Mouse (Mus musculus): Measurements from ENCODE around the gene Mybpc3.

Mybpc3 gene

DNA sequence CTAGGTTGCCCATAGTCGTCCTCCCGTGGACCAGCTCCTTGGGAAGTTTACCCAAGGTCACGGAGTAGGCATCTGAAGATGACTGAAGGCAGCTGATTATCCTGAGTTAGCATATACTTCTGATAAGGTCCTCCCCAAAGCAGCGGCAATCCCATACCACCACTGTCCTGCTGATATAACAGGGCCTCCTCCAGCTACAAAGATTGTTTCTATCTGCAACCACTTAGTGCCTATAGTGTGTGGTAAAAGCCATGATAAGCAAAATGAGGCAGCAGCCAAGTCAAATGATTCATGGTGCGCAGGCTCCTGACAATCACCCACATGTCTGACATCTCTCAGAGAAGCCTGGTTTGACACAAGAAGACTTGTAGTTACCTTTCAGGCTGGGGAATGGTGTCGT is 47.0 kb downstream of the Mybpc3 start:
- DNase-seq (ENCODE audit: low read depth, low spot score): no peak

DNA sequence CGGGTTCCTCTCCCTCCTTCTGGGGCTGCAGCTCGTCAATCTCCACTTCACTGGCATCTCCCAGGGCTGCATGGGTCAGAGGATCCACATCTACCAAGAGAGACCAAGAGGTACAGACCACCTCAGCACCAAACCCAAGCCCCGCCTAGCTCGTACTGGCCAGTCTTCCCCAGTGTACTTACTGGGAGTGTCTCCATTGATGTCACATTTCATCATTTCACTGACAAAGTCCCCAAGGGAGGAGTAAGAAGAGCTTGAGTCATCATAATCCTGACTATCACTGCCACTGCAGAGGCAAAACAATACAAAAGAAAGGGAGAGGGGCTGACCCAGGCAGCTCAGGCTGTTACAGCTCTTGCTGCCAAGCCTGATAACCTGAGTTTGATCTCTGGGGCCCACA is 49.7 kb downstream of the Mybpc3 start:
- no peak for DNase-seq (ENCODE audit: low read depth, low spot score)

DNA sequence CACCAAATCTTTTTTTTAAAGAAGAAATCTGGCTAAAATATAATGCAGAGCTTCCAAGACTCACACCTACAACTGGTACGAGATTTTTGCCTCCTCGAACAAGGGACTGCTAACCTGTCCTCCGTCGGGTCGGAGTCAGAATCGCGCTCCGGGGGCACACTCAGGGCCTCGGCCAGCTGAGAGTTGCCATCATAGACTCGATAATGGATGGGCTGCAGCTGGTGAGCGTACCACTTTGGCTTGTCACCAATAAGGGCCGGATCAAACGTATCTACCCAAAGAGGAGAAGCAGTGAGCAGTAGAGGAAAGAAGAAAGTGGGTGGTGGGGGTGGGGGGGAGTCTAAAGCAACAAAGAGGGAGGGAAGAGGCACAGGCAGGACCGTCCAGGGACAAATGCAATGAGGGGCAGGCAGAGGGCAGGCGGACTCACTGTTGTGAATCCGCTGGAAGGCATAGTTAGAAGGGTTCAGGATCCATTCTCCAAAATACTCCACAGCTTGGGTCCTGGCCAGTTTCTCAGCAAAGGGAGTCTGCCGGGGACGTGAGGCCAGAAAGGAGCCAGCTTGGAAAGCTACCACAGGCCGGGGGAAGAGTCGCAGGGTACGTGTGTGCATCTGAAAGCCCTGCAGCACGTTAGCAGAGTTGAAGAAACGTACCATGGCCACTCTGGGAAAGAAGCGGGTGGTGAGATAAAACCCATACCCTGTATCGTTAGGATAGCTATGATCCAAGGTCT is 51.8 kb downstream of the Mybpc3 start:
- DNase-seq (ENCODE audit: low read depth, low spot score): no peak

DNA sequence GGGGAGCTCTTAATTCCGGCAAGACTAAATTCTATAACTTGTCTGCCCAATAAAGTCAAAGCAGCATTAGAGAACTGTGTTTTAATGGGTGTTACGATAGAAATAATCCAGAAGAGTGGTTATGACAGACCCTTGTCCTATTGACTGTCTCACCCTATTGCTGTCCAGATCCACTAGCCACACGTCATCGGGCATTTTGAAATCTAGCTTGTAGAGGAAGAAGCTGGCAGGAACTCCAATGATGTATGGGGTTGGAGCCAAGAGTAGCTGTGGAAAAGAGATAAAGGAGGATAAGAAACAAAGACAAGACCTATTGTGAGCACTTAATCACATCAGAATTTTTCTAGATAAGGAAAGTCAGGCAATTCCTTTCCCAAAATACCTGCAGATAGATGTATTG is 57.5 kb downstream of the Mybpc3 start:
- no peak for DNase-seq (ENCODE audit: low read depth, low spot score)

DNA sequence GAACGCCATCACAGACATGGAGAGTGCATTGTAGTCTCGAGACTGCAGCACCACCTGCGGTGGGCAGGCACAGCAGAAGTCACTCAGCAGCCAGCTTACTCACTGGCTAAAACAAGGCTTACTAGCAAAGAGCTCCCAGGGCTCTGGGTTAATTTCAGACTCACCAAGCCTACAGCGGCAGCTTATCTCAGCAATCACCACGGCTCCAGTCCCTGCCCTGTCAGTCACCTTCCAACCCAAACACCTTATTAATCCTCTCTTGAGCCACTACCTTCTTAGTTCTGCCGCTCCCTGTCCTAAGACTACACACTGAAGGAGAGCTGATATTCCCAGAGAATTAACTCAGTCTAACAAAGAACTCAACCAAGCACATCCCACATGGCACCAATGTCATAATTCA is 58.3 kb downstream of the Mybpc3 start:
- no peak for DNase-seq (ENCODE audit: low read depth, low spot score)

DNA sequence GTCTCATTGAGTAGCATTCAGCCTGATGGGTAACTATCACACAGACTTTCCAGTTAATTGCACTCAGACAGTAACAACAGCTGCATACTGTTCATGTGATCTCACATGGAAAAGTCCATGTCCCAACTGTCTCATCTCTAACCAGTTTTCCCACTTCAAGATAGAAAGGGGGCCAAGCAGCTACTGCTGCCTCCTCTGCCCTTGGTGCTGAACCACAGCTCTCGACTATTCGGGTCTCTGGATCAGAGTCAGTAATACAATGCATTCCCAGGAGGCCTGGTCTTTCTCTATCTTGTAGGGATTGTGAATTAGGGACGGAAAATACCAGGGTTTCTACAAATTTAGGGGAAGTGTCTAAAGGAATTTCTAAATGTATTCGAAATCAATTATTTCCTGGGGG is 61.9 kb downstream of the Mybpc3 start:
- DNase-seq (ENCODE audit: low read depth, low spot score): no peak

DNA sequence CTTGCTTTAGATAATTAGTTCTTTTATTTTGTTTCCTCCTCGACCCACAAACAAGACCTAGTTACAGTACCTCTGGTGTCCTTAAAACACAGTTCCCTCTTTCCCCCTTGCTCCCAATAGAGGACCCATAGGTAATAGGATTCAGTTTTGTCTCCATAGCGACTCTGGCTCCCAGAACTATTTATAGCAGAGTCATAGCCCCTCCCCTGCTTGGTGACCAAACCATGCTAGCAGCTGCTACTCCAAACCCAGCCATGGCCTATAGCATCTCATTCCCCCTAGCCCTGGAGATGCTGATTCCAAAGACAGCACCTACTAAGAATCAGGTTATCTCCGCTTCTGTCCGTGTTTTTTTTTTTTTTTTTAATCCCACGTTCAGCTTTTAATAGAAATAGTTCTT is 62.8 kb downstream of the Mybpc3 start:
- no peak for DNase-seq (ENCODE audit: low read depth, low spot score)

DNA sequence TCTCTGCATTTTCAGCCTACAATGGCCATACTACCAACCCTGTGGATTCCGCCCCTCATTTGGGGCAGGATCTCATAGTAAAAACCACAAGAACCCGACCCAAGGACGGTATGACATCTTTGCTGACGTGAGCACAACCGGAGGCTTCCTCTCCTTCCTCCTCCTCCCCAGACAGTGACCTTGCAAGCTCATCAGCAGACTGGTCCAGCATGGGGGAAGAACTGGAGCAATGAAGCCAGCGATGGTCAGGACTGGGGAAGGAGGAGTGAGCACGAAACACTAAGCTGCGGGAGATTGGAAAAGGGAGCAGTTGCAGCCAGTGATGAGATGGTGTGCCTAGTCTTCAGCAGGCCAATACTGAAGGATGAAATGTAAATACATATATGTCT is 64.1 kb downstream of the Mybpc3 start:
- DNase-seq (ENCODE audit: low read depth, low spot score): no peak

DNA sequence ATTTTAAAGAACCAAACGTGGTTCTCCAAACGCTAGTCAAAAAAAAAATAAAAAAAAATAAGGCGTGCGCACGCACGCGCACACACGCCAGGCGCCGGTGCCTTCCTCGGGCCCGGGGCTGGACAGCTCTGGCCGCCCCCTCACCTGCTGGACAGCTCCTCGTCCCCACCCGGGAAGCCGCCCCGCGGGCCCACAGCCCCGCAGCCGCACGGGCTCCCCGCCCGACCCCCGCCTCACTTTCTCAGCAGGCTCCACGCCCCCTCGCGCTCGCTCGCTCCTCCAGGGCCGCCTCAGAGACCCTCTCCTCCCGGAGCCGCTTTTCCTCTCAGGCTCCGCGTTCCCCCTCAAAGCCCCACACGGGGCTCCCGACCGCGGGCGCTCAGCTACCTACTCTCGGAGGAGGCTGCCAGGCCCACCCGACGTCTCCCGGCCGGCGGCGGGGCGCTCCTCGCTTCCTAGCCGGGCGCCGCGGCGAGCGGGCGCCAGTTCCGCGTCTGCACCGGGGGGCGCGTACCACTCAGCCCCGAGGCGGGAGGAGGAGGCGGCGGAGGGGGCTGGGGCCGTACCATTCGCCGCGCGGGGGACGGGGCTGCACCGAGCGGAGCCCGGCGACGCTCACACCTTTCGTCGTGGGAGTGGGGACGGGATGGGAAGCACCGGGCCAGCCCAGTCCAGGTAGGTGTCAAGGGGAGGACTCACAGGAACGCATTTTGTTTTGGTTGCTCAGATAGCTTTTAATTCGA is 64.6 kb downstream of the Mybpc3 start:
- no peak for DNase-seq (ENCODE audit: low read depth, low spot score)

DNA sequence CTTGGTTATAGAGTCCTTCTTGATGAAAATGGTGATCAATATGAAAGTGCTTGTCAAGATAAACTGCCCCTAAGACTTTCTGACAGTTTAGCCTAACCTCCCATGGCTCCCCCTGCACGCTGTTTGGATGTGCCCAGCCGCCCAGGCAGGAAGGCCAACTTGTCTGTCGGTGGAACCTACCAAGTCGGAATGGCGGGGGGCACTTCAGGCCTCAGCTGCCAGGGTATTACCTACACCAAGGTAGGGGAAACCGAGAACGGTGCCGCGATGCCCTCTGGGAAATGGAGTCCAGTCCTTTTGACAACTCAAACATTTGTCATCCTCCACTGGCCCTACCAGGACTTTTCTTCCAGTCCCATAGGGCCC is 65.2 kb downstream of the Mybpc3 start:
- peak; percentile 96 for DNase-seq (ENCODE audit: low read depth, low spot score)

DNA sequence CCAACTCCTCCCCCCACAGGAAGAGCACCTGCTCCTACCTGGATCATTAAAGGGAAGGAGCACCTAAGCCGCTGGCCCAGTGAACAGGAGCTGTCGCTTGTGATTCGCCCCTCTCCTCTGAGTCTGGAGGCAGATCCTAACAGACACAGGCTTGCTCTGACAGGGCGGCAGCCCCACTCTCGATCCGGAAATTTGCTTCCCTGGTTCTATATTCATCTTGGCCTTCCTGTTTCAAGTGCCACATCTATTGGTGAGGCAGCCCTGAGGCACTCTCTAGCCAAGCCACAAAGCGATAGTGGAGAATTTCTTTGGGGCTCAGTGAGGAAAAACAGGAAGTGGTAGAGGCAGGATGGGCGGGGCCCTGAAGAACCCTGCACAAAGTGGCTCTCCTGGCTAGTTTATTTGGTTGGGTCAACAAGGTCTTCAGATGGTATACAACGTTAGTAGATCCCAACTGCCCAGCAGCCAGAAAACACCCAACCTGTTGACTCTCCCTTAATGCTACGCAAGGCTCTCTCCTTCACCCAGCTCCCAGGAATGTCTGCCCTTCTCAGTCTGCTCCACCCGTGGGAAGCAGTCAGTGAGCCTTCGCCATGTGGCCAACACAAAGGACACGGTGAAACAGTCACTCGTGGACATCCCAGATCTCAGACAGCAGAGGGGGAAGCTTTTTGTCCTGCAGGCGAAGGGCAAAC is 65.9 kb downstream of the Mybpc3 start, which contains the start of gene Madd:
Madd (minus strand) TSS at position 127 of the 695 bp plus-strand sequence.
- DNase-seq (ENCODE audit: low read depth, low spot score): no peak
